Mouse (Mus musculus): ENCODE data around the gene Lrrc8d.

Lrrc8d gene

DNA sequence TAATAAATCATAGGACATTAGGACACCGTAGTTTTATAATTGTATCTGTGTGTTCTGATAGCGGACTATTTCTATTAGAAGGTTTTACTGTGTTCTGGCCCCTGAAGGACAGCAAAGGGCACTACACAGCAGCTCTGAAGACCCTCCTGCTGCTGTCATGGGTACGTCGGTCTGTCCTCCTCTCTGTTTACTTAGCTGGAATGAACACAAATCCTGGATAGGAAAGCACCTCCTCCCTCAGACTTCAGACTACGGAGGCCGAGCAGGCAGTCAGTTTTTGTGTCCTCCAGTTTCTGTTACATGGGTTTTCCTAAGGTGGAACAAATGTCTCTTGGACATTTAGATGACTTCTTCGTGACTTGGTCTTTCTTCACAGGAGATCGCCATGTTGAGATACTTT is 78.4 kb downstream of the Lrrc8d start:
- DNase-seq = no peak

DNA sequence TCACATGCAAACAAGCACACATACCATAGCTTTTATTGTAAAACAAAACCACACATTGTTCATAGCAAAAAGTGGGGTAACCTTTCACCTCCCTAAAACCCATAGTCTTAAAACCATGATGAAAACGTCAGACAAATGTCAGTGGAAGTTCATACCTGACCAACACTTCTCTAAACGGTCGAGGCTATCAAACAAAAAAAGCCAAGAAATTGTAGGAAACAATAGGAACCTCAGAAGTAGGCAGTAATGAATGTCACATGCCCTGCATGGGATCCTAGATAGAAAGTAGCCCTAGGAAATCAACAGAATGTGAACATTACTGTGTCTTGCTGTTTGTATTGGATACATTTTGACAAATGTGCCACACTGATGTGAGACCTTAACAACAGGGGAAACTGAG is 79.0 kb downstream of the Lrrc8d start:
- DNase-seq = no peak

DNA sequence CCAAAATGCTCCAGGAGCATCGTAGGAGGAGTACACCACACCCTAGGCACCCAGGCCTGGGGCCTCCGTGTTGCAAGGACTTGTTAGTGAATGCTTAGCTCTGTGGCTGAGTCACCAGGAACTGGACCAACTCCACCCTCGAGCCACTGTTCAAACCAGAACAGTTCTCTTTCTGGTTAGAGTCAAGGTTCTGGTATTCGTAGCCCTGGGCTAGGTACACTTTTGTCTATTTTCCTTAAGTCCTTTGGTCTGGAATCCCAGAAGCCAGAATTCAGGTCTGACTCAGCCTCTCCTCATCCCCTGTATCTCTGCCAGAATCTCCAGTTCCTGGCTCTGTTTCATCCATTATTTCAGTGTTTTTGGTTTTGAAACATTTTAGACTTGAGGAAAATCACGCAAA is 79.6 kb downstream of the Lrrc8d start:
- peak; percentile 54 for DNase-seq

DNA sequence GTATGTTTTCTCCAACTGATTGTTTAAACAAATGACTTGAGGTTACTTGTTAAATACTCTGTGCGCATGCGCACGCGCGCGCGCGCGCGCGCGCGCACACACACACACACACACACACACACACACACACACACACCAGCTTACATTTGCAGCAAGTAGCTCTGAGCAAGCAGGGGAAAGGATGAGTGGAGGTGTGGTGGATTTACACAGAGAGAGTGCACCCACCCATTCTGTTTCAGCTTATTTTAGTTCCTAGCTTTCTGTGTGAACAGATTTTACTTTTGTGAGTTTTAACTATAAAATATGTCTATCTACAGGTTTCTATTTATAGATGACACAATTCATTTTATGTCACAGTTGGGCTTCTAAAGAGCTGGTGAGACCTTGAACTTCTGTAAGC is 84.1 kb downstream of the Lrrc8d start:
- DNase-seq = no peak

DNA sequence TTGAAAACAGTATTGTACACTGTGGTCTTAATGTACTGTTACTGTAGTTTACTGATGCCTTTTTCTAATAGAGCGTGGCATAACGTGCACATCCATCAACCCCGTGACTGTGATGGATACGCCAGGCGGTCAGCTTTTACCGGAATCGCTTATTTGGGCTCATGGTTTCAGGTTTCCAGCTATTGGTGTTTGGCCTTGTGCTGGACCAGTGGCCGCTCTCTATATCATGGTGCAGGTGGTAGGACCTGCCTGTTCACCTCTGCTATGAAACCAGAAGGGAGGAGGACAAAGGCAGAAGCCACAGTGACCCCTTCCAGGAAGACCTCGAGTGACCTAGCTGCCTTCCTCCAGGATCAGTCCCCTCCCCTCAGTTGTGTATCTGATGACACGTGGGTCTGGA is 85.0 kb downstream of the Lrrc8d start:
- no peak for DNase-seq

DNA sequence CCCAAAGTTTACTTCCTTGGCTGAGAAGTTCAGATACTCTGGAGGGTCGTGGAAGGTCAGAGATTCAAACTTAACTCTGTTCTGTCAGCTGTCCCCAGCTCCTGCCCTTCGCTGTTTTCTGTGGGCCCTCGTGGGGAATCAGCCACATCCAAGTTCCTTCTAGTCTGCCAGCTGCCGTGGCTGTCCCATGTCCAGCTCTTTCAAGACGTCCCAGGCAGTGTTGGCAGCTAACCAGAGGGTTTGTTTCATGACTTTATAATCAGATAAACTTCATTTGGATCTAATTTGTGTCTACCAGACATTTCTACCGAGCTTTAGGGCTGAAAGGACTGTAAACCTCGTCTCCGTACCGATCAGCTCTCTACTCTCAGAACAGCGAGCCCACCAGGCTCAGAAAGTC is 87.8 kb downstream of the Lrrc8d start:
- DNase-seq = peak; percentile 71

DNA sequence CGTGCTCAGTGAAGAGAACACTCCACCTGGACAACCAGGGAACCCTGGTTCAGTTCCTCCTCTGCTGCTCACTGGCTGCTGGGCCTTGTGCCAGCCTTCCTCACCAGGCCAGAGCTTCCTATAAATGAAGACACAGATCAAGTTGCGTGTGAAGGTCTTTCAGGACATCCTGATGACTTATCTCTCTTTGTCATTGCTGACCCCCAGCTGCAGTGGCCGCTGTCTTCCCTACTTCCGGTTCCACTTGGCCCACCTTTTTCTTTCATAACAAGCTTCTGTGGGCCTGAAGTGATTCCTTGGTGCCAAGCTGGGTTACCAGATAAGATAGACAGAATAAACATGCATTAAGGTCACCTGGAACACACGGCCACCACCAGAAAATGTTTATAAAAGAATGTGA is 90.0 kb downstream of the Lrrc8d start:
- DNase-seq = peak; percentile 62

DNA sequence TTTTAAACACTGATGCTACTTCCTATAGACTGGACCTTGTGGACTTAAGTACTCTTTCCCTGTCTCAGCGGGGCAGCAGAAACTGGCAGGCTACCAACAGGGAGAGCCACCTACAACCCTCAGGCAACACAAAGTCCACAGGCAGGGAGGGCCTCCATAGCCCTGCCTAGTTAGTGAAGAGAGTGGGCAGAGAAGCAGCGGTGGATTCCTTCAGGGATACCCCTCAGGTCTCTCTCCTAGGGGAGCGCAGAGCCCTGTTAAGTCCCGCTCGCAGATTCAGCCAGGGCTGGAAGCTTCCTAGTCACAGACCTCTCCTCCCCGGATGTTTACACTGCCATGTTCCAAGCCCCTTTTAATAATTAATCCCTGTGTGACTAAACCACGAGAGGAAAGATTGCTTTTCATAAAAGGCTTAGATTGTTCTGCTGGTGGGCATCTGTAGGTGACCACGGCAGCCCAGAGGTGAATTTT is 92.6 kb downstream of the Lrrc8d start:
- DNase-seq = peak; percentile 55

DNA sequence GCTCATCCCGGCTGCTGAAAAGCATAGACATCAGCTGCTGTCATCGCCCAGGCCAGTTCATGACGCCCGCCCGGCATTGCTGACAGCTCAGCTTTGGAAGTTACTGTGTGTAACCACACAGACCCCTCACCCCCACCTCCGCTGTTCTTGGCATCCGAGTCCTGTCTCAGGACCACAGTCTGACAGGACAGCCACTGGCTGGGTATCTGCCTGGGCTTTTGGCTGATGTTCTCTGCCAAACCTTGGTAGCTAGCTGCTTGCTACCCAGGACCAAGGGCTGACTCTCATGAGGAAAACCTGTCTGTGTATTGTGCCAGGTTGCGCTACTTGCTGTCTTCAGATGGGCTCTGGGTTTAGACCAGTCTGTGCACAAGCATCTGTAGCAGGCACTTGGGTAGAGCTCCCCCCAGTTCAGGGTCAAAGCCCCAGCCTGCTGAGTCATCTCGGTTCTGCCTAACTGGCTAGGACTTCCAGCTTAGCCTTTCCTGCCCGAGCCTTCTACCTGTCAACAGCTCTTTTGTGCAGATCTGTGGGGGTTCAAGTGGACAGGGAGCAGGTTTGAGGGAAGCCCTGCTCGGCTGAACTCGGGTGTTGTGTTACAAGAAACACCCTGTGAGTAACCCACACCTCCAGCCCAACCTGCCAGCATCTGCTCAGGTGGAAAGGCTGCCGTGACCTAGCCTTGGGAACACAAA is 93.2 kb downstream of the Lrrc8d start:
- DNase-seq = peak; percentile 61

DNA sequence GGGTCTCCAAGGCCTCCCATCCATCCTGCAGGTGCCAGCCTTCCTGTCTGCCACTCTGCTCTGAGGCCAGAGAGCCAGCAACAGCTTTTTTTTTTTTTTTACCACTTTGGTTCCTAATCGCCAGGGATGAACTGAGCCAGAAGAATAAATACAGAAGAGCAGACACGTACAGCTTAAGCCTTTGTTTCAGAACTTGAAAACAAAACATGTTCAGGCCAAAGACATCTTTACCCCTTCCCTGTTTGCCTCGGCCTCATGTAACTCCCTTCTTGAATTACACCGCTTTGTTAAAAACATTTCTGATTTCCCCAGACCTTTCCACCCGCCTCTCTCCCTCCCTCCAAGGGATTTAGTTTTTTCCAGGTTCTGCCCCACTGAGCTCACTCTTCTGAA is 93.8 kb downstream of the Lrrc8d start:
- no peak for DNase-seq

DNA sequence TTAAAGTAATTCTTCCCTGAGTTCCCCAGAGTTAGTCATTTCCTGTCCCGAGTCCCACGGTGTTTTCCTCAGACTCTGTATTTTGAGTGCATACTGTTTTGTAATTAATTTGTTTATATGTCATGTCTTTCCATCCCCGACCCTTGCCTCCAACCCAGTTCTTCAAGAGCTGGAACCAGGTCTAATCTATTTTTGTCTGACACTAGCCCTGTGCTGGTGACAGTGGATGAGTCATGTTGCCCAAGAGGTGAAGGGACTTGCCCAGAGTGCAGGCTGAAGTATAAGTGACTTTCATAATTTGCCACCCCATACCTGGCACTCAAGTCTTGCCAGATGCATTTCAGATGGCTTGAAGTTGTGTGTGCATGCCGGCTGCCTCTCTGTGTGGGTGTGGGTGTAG is 98.7 kb downstream of the Lrrc8d start:
- DNase-seq = no peak

DNA sequence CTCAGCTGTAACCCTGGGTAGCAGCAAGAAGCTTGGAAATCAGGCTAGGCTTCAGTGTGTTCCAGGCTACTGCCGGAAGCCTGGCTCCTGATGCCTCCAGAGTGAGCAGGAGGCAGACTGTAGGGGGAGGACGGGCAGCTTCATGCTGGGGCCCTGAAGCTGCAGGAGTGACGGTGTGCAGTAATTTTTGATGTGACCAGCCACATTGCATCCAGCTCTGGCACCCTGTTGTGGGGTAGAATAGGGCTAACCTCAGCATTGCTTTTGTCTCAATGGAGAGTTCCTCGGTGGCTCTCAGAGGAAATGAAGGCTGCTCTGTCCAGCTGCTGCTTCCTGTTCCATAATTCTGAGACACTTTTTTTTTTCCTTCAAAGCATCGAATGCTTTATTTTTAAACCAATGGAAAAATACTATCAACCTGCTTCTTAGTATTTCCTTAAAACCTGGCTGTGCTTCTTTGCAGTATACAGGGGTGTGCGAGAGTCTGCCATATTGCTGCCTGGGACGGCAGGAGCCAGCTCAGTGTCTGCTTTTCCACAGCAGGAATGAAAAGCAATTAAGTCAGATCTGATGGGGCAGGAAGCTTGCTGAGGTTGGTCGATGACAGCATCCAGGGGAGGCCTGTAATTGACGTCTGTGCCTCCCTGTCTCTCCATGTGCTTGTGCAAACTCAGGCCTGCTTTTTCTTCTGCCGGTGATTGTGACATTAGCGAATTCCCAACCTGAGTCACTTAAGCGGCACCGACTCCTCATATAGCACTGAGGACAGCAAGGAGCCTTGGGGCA is 100.3 kb downstream of the Lrrc8d start:
- no peak for DNase-seq

DNA sequence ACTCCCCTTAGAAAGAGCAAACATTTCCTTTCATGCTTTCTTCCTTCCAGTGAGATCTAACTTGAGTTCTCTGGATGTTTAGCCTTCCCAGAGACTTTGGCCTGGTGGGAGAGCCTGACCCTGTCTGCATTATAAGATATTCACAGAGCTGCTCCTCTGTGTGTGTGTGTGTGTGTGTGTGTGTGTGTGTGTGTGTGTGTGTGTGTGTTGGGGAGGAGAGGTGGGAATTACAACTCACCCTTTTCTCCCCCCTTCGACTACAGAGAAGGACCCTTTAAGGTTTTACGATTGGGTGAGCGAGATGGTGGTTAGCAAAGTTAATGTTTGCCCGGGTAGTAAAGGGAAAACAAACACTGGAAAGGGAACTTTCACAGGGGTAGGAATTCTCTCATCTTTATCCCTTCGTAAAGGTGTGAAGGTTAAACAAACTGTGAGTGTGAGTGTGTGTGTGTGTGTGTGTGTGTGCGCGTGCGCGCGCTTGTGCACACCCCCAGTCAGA is 101.3 kb downstream of the Lrrc8d start:
- DNase-seq = no peak

DNA sequence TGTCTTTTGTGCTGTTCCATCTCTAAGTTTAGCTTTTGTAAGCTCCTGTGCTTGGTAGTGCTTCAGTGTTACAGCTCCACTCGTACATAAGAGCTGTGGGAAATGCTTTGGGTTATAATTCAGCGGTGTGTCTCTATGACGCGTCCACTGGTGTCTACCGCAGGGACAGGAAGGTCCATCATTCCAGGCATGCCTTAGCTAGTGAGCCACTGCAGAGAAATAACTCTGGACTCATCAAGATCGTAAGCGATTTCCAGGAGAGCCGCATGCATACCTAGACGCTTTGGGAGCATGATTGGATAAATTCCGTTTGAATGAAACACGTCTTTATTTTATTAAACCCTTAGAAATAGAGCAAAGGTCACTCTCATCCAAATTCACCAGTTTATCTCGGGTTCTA is 106.2 kb downstream of the Lrrc8d start:
- no peak for DNase-seq

DNA sequence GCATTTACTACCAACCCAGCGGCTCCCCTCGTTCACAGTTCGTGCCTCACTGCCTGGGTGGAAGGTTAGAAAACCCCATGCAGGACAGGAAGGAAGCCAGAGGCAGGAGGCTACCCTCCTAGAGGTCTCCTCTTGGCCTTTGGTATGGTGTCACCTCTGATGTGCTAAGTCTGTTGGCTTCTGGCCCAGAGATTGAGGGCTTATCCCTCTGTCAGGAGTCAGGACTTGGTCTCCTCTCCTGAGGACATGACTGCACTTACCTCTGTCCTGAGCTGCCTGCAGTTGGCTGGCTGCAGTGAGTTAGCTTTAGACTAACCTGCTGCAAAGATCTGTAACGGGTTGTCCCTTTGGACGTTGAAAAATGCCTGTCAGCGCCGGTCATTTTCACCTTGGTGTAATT is 107.7 kb downstream of the Lrrc8d start:
- DNase-seq = no peak

DNA sequence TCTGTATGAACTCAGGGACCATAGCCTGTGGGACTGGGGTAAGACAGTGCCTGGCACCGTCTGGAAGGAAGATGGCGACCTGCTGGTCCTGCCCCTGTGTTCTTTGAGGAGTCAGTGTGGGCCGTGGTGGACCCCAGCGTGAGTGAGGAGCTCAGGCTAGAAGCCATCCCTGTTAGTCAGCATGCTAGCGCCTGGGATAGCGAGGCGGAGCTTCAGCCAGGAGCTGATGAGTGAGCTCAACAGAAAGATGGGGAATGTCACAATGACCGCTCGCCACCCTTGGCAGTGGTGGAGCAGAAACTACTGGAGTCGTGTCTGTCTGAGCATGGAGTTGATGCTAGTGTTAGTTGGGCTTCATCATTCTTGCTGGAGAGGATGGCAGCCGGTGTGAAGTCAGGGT is 109.3 kb downstream of the Lrrc8d start:
- DNase-seq = no peak

DNA sequence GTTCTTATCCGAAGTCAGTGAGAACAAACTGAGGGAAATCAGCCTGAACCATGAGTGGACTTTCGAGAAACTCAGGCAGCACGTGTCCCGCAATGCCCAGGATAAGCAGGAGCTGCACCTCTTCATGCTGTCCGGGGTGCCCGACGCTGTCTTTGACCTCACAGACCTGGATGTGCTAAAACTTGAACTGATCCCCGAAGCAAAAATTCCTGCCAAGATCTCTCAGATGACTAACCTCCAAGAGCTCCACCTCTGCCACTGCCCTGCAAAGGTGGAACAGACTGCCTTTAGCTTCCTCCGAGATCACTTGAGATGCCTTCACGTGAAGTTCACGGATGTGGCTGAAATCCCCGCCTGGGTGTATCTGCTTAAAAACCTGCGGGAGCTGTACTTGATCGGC is 113.3 kb downstream of the Lrrc8d start:
- no peak for DNase-seq

DNA sequence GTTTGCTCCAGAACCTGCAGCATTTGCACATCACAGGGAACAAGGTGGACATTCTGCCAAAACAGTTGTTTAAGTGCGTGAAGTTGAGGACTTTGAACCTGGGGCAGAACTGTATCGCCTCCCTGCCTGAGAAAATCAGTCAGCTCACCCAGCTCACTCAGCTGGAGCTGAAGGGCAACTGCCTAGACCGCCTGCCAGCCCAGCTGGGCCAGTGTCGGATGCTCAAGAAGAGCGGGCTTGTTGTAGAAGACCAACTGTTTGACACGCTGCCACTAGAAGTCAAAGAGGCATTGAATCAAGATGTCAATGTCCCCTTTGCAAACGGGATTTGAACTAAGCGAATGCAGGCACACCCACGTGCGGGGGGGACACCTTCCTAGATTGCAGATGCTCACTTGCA is 114.2 kb downstream of the Lrrc8d start:
- no peak for DNase-seq

DNA sequence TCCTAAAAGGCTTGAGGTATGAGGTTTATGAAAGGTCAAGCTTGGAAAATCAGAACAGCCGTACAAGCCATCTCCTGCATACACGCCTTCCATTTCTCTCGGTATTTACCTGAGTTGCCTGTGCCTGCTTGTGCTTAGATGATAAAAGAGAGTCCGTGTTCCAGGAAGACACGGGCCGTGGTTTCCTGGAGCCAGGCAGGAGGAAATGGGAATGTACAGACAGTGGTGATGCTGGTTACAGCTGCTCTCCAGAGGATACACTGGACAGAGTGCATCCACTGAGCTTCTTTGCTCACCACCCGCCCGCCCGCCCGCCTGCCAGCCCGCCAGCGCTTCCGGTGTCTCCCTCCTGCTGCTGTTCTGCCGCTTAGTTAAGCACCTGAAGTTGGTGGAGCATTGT is 116.3 kb downstream of the Lrrc8d start:
- DNase-seq = no peak

DNA sequence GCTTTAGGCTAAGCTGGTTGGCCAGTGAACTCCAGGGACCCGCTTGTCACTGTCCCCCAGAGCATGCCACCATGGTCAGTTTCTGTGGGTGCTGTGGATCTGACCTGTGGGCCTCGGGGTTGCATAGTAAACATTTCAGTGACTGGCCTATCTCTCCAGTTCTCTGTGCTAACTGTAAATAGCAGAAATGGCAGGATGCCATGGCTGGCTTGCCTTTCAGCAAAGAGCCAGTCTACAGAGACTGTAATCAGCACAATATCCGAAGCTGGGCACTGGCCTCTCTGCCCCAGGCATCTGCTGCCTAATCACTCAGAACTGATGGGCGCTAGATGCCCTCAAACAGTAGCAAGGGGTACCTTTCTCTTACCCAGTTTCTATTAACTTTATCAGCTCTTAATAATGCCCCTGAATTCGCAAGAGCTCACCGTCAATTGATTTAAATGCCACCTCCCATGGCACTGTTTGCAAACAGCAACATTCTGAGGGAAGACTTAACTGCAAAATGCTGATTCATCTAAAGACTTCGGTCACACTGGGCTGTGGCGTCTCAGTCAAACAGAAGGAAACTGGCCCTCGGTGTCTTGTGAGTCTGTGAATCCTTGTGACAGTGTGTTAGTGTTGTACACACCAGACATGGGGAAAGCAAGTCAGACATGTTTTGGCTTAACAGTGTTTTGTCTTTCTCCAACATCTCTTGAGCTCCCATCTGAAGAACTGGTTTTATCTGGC is 117.6 kb downstream of the Lrrc8d start:
- DNase-seq = peak; percentile 60

DNA sequence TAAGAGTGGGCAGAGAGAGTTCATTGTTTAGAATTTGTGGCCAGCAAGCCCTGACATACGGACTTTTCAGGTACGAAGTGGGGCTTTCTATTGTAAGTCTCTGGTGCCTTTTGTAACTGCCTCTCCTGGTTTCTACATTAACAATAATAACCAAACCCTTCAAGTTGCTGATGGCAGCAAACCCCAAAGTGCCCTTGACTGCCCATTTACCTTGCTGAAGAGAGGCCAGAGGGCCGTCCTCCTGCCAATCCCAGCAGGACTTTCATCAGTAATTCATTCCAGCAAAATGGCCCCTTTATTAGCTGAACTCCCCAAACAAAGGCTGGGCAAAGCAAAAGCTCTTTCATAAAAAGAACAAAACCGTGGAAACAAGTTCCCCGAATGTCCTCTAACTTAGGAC is 118.6 kb downstream of the Lrrc8d start:
- peak; percentile 78 for DNase-seq

DNA sequence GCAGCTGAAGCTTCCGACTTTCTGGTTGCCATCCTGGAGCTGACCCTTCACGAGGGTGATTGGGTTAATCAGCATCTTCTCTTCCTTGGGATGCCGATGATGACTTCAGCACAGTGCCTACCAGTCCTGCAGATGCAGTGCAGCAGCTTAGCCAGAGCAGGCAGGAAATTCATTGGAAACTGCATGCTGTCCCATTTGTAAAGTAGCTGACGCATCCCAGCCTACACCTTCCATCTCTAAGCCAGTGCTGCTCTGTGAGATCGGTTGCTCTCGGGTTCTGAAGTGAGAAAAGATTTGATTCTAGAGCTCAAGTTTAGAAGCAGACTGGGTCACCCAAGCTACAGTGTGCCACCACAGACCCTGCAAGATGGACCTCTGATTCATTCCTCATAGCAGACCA is 121.6 kb downstream of the Lrrc8d start:
- DNase-seq = no peak
